Mouse (Mus musculus): ENCODE results near the gene Fezf2.

Fezf2 gene

DNA sequence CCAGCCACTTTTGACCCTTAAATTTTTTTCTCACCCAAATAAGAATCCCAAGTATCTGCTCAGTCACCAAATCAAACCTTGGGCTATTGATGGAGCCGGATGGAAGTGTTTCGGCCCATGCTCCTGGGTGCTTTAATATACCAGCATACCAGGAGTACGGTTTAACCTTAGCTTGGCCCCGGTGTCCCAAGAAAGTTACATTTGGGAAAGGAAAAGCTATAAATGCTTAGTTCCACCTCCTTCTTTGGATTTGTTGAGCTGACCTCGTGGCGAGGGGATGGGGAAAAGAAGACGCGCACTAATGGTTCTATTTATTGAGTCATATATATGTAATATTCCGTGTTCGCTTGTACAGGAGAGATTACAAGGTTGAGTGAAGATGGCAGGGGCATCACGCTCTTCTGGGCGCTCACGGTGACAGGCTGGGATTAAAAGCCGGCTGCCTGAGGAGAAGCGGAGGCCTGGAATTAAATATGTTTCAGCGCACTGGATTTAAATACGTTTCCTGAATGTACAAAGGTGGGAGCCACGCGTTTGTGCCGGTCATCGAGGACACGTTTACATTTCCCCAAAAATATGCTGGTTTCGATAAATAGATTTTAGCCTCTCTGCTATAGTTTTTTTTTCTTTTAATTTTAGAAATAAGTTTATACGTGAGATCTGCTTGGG lies 6.1 kb downstream of the Fezf2 start:
- no peak for DNase-seq

GRCm38 (mm10) chr14:12341075-12341788 lies 6.8 kb downstream of the Fezf2 start:
- DNase-seq: no peak

DNA sequence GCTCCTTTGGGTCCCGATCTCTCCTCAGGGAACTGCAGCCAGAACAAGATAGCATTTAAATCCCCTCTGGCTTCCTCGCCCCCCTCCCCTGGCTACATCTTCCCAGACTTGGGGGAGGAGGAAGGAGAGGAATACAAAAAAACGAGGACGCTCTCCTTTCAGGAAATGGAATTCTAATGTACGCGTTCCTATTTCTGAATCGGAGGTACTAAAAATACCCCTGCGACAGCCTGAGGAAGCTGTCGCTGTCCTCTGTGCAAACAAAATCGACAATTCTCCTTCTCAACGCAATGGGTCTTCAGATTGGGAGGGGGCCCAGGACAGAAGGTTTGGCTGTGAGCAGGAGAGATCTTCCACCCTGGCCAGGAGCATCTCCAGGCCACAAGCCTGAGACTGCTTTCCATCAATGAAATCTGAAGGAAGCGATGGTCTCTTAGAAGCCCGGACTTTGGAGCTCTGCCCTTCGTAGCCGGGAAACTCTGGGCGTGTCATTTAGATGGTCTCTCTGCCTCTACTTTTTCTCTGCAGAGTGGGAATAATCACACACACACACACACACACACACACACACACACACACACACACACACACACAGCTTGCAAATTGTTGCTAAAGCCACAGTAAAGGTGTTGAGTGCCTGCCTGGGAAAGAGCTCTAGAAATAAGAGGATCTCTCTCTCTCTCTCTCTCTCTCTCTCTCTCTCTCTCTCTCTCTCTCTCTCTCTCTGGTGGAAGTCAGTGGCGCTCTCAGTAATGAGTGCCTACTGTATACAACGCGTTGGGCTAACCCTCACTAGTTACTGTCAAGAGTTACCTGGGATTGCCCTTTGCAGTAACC lies 7.5 kb downstream of the Fezf2 start:
- no peak for DNase-seq

DNA sequence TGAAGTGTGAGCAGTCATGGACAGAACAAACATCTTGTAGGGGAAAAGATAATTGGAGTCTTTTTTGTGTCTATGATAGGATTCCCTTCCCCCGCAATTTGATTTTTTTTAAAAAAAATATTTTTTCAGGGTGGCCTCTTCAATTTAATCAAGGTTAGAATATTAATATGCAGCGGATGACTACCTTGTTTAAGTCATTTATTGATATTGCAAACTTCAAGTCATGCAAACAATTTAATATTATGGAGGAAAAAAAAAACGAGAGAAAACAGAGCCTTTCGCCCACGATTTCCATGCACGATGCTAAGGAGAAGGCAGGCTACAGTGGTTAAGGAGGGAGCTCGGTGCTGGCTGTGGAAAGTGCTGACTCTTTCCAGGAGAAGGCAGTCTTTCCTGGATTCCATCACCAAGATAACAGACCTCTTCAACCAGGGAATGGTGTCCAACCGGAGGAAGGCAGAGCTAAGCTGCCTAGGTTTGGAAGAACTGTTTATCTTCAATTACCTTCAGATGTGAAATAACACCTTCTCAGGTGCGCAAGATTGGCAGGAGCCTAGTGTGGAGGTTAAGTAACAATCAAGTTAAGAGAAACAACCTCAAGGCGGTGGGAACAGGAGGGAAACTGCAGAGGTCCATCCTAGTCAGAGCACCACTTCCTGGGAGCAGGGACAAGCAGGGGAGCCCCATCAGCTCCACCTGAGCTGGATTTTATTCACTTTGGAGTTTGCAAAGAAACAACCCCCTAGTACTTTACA lies 9.0 kb downstream of the Fezf2 start:
- DNase-seq: no peak

GRCm38 (mm10) chr14:12337998-12338809 lies 9.8 kb downstream of the Fezf2 start:
- DNase-seq: no peak

GRCm38 (mm10) chr14:12337421-12337997 lies 10.5 kb downstream of the Fezf2 start:
- DNase-seq: no peak

DNA sequence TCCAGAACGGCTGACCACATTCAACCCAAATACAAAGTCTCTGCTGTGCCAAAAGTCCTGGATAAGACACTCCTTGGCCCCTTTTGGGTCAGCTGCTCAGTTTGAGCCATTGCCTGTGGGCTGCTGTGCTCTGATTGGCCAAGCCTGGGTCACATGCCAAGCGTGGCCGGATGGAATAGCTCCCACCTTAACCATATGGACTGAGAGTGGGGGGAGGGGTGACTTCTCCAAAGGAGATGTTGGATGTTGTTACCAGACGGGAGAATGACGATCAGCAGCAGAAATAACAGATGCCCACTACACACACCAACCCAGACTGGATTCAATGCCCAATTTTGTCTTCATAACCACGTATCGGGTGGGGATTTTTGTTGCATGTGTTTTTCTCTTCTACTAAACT lies 13.1 kb downstream of the Fezf2 start:
- DNase-seq: no peak

DNA sequence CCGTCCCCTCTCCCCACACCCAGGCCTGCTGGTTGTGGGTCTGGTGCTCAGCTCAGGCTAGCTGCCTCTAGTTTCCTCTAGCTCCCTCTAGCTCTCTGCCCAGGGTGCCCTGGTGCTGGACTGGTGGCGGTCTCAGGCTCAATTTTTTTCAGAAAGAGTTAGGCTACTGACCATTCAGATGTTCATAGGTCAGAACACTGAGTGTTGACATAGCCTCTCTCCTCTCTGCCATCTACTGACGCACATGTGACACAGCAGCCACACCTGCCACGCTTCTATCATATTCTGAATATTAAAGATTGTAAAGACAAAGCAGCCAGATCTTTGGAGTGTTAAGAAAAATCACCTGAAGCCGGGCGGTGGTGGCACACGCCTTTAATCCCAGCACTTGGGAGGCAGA lies 14.4 kb downstream of the Fezf2 start:
- DNase-seq: no peak

DNA sequence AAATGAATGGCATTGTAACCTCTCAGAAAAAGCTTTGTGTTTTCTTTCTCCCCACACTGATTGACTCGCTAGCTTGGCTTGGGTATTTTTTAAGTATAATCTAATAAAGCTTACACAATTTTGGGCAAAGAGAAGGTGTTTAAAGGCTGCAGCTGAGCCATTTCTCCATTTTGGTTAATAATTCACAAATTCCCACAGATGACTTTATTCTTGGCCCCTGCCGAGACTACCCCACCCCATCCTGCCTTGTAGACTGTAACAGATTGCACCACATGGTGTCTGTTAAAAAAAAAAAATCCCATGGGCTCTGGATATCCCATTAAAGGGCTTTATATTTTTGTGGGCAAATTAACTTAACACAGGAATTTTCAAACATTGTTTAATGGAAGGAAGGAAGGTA lies 44.9 kb downstream of the Fezf2 start:
- no peak for DNase-seq

DNA sequence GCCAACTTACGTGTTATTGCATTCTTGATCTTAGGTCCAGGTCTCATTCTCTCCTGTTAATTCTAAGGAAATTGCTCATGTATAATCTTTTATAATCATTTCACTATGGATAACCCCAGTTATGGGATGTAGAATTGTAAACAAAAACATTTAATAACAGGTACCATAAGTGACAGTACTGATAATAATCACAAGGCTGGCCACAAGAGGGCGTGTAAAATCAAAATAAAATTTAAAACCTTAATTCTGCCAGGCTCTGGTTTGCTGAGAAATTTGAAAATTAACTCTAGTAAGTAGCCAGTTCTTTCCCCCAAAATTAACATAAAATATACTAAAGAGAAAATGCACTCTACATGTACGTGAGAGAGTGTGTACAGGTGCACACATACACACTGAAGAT lies 47.3 kb downstream of the Fezf2 start:
- no peak for DNase-seq

DNA sequence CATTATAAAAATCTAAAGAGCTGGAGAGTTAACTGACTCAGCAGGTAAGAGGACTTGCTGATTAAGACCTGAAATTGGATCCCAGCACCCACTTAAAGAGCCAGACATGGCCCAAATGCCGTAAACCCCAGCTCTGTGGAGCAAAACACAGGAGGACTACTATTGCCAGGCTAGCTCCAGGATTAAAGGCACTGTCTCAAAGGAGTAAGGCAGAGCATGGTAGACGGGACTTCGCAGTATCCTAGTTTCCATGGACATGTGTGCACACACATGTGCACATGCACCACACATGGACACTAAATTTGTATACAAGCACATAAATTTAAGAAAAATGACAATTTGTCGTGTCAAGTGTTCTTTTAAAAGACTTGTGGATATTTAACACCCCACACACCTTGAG lies 47.7 kb downstream of the Fezf2 start:
- no peak for DNase-seq

- no peak for DNase-seq
These were observed 48.3 kb downstream of the Fezf2 start for GRCm38 (mm10) chr14:12299654-12300053.

DNA sequence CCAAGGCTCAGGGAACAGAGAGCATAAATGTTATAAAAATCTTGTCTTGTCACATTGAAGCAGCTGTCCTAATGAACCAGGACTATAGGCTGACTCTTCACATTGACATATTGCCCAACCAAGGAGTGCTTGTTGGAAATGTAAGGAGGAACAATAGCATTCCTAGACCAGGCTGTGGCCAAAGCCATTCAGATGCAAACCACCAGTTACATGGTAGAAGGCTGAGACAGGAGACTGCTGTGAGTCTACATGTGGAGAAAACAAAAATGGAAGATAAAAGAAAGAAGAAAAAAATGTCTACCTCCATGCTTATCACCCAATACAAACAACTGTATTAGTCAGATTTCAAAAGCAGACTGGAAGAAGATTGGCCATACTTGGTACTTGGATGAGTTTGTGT lies 48.8 kb downstream of the Fezf2 start:
- DNase-seq: no peak

DNA sequence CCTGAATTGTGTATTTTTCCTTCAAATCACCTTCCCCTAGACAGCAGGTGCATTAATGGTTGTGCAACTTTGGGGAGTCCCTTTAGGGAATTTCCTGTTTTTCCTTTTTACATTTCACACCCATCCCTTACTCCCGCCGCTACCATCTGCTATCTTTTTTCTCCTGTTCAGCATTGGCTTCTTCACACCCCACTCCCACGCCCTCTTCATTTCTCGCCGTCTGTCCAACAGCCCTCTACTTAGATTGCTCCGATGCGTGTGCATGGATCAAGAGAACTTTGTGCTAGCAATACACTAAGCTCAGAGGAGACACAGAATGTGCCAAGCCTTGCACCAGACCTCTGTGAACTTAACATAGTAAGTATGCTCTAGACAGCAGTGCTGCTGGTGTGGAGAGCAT lies 51.6 kb downstream of the Fezf2 start:
- DNase-seq: no peak
